Mouse (Mus musculus) retina, adult 2 months (tissue): ENCODE results near the gene Cerk.
"Not testable (repeated sequence)": the region's sequence is repeated elsewhere in the genome, so short reads cannot be mapped to it uniquely, and the experiment has no call there.

Source experiments
- DNase-seq: peaks from one replicate; pipeline ENCODE4 v3.0.0-alpha.2; 2012; ENCODE audit warnings: low read depth, low spot score

The Cerk gene

DNA sequence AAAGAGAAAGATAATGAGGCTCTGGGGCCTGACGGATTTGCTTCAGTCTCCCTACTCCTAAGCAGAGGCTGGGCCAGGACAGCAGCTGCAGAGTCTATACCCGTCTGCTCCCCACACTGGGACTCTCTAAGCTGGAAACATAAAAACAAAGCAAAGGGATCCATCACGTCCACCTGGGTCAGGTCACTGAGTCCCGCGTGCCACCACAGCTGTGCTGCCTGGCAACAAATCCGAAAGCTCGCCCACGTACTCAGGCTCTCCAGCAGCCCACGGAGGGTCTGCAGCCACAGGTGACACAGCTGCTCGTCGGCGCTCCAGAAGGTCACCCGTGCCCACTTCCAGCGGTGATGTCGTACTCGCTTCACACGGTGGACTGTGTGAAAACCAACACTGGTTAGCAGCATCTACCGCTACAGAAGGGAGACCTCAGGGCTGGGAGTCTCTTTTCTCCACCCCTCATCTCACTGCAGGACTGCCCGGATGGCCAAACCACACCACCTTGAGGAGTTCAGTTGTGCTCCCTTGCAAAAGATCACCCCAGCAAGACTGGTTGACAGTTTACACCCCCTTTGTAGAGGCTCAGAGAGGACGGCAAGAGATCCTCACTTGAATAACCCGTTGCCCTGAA, 21.1 kb downstream of the Cerk start:
- DNase-seq, result no peak

DNA sequence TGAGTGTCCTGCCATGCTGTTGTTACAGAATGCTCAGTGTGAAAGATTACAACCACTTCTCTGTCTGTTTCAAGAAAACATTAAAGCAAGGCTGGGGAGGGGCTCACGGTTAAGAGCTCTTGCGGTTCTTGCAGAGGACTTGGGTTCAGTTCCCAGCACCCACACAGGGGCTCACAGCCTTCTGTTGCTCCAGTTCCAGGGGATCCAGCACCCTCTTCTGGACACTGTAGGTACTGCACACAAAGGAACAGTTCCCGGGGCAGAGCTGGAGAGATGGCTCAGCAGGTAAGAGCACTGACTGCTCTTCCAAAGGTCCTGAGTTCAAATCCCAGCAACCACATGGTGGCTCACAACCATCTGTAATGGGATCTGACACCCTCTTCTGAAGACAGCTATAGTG, 24.1 kb downstream of the Cerk start:
- DNase-seq, result not testable (repeated sequence)

DNA sequence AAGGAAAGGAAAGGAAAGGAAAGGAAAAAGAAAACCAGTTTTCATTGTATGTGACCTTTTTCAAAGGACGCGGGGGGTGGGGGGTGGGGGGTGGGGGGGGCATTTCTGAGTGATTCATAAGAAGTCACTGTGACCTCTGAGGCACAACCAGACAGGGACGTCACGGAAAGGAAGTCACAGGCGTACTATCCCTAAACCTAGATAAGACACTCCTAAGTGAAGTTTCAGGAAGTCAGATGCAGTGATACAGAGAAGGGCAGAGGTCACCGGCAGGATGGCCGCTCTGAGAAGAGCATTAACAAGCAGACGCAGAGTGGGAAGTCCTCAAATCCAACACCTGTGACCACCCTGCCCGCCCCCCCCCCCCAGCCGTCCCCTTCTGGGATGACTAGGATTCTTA, 25.0 kb downstream of the Cerk start:
- DNase-seq, result no peak

DNA sequence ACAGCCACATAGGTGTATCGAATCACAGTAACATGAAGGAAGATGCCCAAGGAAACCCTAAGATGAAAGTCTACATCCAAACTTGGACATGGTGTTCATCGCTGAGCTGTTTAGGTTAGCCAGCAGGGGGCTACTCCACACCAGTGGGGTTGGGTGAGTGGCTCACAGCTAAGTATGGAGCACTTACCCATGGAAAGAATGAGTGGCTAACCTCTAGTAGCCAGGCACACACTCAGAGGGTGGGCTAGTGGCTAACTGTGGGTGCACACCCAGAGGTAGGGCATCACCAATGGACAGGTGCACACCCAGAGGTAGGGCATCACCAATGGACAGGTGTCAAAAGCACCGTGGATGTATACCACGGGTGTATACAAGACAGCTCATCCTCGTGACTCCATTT, 26.2 kb downstream of the Cerk start:
- no peak for DNase-seq

DNA sequence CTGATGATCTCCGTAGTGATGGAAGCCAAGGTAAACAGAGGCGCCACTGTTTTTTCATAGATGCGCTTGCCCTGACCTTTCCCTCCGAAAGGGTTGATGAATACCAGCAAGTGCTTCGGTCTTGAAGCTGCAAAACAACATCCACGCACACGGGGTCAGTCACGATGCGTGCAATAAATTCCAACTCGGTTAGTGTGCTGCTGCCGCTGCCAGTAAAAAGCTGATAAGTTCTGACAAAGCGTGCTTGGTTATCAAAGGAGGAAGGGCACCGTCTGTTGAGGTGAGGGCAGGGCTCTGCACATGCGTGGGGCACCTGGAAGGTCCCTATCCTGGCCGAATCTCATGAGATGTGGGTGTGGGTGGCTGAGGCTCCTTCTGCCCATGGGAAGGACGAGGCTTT, 26.8 kb downstream of the Cerk start:
- DNase-seq, result no peak

DNA sequence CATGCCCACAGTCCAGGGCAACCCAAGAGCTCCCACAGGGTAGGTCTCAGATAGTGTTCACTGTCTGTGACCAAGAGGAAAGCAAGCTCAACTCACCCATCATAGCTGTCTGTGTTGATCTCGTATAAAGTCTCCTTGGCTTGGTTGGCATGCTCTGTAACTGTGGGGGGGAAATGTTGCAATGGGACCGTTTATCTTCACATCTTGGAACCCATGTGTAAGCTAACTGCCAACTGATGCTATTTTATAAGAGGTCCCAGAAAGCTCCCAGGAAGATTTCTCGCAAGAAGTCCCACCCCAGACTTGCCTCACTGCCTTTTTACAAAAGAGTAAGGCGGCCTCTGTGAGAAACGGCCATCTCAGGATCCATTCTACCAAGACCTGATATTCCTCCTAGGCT, 29.4 kb downstream of the Cerk start:
- DNase-seq, result no peak

DNA sequence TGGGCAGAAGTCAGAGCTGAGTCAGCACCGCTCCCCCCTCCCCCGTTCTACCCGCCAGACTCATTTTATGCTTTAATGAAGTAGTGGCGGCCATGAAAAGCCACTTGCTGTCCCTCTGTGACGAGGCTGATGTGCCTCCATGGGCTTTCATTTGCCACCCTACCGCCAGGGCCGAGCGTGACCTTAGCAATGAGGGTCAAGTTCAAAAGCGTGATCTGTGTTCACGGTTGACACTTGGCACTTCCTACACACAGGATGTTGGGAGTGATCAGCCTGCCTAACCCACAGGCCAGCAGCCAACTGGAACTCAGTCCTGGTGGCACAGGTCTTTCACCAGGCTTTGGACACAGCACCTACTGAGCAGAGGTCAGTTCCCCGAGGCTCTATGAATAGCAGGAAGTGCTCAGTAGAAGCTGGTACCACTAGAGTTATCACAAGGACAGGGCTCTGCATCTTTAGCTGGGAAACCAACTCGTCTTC, 32.4 kb downstream of the Cerk start:
- DNase-seq, result no peak

DNA sequence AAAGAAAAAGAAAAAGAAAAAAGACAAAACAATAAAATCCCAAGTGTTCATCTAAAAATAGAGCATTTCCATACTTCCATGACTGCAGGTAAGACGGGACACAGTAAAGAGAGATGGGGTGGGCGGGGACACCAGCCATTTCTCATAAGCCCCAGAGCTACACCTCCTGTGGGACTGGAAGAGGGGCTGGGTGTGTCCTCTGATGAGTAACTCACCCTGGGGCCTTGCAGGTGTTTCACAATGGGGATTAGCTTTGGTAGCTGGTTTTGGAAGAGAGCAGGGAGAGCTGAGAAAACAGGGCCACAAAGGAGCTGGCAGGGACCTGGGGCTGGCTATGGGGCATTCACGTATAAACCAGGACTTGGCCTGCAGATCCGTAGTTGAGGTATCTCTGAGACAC, 35.3 kb downstream of the Cerk start:
- DNase-seq, result no peak

DNA sequence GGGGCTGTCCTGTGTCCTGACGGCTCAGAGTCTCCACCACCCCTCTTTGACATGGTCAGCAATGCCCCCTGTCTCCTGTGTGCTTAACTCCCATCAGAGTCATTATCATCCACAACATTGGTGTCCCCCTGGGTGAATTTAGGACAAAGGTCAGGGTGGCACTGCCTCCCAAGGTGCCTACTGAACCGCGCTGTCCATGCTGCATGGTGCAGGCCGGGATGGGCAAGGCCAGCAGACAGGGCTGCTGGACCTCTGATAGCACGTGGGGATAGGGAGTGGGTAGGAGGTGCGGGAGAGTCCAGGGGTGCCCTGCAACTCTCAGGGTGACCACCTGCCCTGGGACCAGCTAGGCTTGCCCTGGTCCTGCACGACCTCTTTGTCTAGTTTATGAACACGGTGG, 39.0 kb downstream of the Cerk start:
- DNase-seq, result no peak

DNA sequence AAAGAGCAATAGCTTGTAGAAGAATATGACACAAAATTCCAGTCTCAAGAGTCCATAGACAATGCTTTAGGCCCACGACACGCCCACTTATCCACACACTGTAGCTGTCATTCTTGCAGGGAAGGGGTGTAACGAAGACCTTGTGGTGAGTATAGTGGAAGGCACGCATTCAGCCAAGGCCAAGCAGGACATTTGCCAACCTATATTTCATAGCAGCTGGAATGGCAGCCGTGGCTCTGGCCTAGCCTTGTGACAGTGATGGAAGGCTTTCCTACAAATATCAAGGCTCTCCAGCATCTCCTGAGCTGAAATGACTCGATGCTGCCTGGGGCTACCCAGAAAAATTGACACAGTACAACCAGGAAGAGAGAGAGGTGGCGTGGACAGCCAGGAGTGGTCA, 40.9 kb downstream of the Cerk start:
- no peak for DNase-seq

DNA sequence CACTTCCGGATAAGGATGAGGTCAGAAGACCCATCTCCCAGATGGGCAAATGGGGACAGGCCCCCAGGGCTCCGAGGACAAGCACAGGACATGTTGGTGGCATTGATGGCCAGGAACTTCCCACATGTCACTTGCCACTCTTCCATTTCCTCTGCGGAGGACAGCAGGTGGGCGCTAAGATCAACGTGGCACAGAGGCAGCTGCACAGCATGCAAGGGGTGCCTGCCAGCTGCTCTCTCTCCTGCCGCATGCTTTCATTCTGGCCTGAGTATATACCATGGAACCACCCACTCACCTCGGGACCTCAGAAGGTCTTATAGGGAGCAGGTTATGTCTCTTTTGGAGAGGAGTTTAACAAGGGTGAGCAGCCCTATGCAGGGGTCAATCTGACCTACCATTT, 41.4 kb downstream of the Cerk start:
- no peak for DNase-seq

DNA sequence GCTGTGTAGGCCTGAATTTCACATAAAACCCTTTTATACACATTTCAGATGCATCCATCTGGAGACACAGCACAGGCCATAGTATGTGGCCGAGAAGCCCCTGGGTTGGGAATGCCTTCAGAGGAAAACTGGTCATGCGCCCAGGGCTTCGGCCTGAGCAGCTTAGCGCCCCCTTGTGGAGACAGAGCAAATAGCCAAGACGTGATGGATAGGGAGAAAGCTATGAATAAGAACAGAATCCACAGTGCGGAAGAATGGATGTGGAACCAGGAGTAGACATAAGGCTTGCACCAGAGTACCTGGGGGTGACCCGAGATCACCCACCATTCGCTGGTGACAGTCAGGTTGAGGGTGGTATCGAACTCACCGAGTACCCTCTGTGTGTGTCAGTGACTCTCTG, 45.6 kb downstream of the Cerk start:
- peak; percentile 18 for DNase-seq

DNA sequence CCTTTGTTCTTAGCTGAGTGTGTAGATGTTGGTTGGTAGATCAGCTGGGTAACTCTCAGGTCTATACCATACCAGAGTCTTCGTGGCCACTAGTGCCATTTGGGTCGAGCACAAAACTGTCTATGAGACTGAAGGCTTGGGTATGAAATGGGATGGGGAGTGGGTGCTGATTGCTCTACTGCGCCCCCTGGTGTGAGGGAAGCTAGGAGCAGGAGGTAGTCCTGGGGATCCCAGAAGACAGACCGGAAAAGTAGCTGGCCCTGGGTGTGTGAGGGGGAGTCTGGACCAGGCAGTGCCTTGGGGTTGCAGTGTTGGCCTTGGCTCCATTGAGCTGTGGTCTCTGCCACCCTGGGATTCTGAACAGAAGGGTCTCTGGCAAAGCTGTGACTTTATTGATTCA, 48.3 kb downstream of the Cerk start:
- DNase-seq, result no peak

DNA sequence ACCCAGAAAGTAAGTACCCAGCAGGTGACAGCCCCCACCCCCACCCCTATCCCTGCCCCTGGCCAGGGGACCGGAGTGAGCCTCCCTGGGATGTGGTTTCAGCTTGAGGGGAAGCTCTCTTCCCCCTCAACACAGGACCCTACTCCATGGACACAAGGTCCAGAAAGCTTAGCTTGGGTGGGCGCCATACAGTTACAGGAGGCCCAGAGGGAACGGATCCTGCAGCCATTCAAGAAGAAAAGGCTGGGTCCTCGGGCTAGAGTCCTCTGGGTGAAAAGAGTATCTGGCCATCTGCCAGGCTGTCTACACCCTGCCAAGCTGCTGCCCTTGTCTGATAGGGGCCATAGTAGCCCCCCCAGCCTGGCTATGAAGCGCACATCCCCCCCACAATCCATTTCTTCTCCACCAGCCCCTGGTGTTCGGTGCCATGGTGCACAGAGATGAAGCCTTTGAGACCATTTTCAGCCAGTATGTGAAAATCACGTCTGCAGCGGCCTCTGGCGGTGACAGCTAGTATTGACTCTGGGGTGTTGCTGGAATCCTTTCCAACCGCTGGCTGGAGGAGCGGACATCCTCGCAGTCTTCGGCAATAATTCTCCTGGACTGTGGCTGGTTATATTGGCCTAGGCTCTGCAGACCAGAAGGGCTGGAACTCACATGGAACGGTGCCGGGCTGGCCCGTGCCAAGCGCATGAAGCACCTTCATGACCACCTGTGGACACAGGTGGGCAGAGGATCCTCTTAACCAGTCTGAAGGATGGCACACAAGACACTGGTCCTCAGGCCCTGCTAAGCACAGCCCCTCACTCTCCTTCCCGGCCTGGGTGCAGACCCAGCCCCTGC, 50.8 kb downstream of the Cerk start:
- DNase-seq, result peak; percentile 61

DNA sequence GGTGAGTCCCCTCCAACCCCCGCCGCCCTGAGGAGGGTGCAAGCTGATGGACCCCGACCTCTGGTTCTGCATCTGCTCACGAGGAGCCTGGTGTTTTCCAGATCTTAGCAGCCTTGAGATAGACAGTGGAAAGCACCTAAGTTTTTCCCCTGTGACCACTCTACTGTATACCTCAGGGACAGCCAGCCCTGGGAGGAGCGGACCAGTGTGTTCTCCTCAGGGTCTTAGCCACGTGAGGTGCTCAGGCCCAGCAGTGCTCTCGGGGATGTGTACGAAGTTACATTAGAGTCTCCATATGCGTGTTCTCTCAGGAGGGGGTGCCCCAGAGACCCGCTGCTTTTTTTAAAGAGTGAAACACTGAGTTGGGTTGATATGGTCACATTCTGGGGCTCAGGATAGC, 55.3 kb downstream of the Cerk start:
- no peak for DNase-seq

DNA sequence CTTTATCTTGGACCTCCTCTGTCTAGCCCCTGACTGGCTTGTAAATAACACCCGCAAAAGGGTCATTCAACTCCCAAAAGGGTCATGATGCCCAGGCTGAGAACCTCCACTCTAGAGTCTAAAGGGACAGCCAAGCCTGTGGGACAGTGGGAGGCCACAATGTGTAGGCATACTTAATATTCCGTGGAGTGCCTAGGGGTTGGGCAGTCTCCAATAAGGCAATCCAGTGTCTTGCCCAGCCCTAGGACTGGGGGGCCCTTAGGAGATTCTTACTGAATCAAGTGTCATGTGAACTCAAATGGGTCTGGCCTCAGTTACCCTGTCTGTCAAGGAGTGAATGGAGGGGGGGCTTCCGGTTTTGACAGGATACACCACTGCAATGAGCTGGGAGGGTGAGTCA, 56.9 kb downstream of the Cerk start:
- no peak for DNase-seq

DNA sequence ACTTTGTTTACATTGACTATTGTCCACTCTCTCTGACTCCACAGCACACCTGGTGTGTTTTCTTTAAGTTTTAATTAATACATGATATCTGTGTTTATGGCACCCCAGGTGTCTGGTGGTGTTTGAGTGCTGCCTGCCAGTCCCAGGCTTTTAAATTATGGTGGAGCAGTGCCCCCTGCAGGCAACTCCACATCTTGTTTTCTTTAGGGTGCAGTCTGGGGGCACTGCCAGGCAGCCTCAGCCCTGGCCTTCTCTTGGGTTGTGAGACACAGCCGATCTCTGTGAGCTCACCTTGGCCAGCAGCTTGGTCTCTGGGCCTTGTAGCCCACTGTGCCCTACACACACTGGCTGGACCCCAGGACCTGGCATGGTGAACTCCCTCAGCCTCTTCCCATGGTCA, 61.6 kb downstream of the Cerk start:
- DNase-seq, result peak; percentile 29

DNA sequence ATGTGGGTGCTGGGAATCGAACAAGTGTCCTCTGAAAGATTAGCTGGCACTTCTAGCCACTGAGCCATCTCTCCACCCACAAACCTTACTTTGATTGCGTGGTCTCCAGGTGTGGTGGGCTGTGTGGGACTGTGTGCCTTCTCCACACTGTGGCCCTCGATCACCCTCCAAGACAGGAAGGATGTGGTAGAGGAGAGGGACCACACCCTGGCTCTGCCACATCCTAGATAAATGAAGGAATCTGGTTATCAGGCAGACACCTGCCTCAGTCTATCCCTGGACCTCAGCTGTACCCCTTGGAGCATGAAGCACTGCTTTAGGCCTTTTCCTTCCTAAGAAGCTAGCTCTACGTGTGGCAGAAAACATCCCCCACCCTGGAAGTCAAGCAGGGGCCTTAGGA, 62.5 kb downstream of the Cerk start:
- DNase-seq, result no peak

DNA sequence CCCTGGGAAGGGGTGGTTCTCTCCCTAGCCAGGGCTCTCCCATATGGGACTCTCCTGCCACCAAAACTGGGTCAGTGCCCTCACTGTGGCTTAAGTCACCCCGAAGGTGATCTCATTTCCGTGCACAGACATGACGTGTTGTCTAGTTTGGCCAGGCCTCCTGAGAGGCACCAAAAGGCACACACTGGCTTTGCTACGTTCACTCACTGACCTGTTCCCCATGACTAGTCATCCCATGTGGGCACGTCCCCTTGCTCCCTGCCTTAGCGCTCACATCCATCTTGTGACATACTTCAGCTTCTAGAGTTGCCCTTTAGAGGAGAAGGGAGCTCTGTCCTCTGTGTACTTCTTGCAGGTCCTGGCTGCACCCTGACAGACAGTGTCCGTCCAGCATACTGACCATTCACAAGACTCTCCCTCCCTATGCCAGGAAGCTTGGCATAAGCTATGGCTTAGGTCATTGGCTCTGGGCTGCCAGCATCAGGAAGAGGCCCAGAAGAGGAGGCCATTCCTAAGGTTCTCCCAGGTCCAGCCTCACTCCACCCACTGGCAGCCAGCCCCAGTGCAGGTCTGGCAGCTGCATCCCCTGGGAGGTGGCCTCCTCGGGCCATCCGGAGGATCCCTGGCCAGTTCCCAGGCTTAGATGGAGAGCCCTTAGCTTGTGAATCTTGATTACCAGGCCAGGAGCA, 63.5 kb downstream of the Cerk start:
- DNase-seq, result no peak

DNA sequence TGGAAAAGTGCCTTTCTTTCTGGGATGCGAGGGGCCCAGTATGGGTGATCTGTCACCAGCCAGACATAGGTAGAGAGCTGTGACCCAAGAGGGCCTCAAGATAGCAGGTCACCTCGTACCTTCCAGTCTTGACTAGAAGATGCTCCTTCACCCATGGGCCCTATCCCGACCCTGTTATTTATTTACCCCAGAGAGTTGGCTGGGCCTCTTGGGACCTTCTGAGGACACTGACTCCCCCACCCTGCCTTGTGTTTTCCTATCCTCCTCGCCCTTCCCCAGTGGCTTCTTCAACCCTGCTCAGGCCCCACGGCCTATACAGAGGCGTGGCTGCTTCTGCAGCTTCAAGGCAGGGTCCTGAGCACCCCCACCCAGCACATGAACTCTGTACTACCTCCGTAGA, 66.8 kb downstream of the Cerk start:
- no peak for DNase-seq

DNA sequence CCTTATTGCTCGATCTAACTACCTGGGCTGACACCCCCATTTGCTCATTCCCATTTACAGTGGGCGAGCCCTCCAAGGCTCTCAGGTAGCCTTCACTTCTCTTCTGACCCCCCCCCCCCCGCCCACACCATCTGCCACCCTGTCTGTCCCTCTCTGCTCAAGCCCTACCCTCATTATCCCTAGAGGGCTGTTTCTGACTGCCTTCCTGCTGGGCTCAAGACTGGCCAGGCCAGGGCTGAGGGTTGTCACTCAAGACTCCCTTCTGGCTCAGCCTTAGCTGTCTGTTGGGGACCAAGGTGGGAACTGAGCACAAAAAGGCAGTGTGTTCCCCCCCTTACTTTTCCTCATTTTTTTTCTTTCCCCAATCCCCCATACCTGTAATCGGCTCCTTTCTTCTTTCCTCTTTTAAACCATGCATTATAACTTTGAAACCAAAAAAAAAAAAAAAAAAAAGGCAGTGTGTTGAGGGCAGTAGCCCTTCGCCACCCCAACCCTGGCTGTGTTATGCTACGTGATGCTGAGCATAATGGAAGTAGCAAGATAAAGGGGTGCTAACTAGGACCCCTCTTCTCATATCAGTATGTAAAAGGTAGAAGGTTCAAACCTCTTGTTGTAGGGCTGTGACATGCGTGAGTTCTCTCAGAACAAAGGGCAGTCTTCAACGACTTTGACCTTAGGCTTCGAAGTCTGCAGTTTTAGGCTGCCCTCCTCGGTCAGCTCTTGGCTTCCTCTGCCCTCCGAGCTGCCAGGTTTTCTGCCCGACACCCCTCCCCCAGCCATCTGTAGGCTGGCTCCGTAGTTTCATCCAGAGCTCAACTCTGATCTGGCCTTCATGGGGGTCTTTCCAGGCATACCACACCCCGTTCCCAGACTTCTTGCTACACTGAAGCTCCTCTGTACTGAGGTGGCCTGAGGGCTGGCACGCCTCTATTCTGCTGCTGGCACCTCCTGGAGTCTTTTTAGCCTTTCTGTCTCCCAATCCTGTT, 68.5 kb downstream of the Cerk start:
- no peak for DNase-seq

DNA sequence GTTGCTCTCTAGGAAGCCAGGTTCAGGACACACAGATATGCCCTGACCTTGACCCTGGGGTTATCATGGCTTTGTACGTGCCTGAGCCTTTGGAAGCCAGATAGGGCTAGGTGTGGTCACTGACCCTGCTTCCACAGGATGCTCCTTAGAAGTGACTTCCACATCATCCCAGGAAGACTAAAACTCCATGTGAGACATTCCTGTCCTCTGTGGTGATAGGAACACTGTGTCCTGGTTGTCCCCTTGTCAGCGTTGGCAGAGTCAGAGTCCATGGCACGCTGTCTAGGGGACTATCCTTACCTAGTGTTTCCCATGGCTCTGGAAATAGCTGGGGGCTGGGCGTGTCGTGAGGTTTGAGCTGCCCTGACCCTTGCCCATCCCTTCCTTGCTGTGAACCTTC, 69.5 kb downstream of the Cerk start:
- no peak for DNase-seq
